8 mouse cellular contexts compared by ENCODE assay signal in the genomic region with DNA sequence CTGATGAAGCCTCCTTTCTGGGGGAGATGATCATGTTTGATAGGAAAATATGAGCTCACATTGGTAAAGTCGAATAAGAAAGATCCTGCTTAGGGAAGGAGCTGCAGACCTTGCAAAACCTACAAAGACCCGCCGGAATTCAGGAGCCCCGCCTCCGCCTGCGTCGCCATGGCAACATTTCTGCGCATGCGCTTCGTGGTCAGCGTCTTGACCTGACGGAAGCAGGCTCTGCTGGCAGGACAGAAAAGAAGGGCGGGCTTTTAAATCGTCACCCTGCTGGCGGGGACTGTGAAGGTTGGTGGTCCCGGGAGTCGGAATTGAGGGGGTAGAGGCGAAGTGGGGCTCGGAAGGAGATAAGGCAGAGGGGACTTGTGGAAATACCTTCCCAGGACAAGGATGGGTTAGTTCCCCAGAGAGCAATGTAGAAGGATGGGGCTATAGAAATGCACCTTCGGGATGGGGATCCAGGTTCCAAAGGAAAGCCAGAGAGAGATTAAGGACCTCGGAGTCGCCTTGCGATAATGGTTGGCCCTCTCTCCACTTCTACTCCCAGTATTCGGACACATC. TPM values are rescaled to one million over a fixed set of nuclear protein-coding genes. Genes with fewer than 3 reads are reported as not detected.
A peak's percentile ranks its signal among the peaks of the same experiment; 100 is the strongest.
DNase-seq lines count a peak whose midpoint lies in the region; ATAC-seq and TF ChIP-seq lines count a peak whose summit lies in the region.

A gene (plus strand): TSS at position 187 of the 567 bp plus-strand sequence.

- TF ChIP-seq EP300 in MEL (IDR thresholded peaks at IDR 0.05; ENCODE audit: low read depth in 1 of 2, low read length in 2 of 2), result no peak
- TF ChIP-seq EP300 in lung, postnatal 0 days (IDR thresholded peaks at IDR 0.05), result no peak

- H3K4me1 ChIP-seq in MEL (ENCODE audit: control insufficient read depth in 1 of 2, insufficient read depth in 2 of 2, low read length in 2 of 2), result peaks cover 0 to 8% of the 10 kb centered on the region in 2 experiments; a peak in 1 of 4 replicates
- H3K4me1 ChIP-seq in cerebellum, adult 2 months (ENCODE audit: control insufficient read depth, insufficient read depth, low read length), result peaks cover 8% of the 10 kb centered on the region; the same call in 1 of the 2 replicates
- peaks cover 28% of the 10 kb centered on the region for H3K4me1 ChIP-seq in hindbrain, embryonic 10.5 days (replicated peaks)
- peaks cover 6% of the 10 kb centered on the region; the same call in 1 of the 2 replicates for H3K4me1 ChIP-seq in lung, postnatal 0 days (ENCODE audit: insufficient read depth, low read depth, low read length)

- no peaks in the 10 kb centered on the region for H3K9me3 ChIP-seq in MEL (replicated peaks; ENCODE audit: insufficient read depth, low read length)
- 0 out of 2 replicates have a peak, but pooled peaks cover 4% of the 10 kb centered on the region for H3K9me3 ChIP-seq in hindbrain, embryonic 10.5 days
- no peaks in the 10 kb centered on the region for H3K9me3 ChIP-seq in lung, postnatal 0 days (ENCODE audit: low read length)

- TF ChIP-seq RAD21 in MEL (IDR thresholded peaks at IDR 0.05; ENCODE audit: low read depth, low read length), result no peak

- H3K4me2 ChIP-seq in lung, postnatal 0 days (replicated peaks; ENCODE audit: low read depth, low read length), result peak within 1 kb of the TSS; percentile 89

- H3K9ac ChIP-seq in MEL (ENCODE audit: control insufficient read depth, low read depth, low read length, poor library complexity, severe bottlenecking), result peak within 1 kb of the TSS; percentile 69
- 0 out of 2 replicates have a peak within 1 kb of the TSS, but pooled peaks have one; percentile 26 for H3K9ac ChIP-seq in lung, postnatal 0 days (replicated peaks; ENCODE audit: low read depth)

- peak; percentile 95 for DNase-seq in MEL (ENCODE audit: low read depth, low spot score)
- peak; percentile 93 to 96 for DNase-seq in cerebellum, adult 2 months
- DNase-seq in forelimb bud, embryonic 11.5 days (ENCODE audit: low read depth, low spot score), result peak; percentile 96
- peak; percentile 97 for DNase-seq in hindbrain, embryonic 10.5 days (ENCODE audit: low spot score)
- DNase-seq in layer of hippocampus, adult 9-11 months, result peak; percentile 93
- DNase-seq in lung, postnatal 0 days (ENCODE audit: low spot score), result peak; percentile 92
- DNase-seq in ovary, postnatal 14 days (ENCODE audit: low spot score), result peak; percentile 96
- DNase-seq in thymus, postnatal 14 days, result peak; percentile 98

- no peak for TF ChIP-seq CTCF in MEL (IDR thresholded peaks at IDR 0.05 in 2 of 3, conservative IDR thresholded peaks at IDR 0.05 in 1 of 3; ENCODE audit: control insufficient read depth in 1 of 3, insufficient read depth in 1 of 3, low read depth in 2 of 3, low read length in 3 of 3, poor library complexity in 1 of 3, severe bottlenecking in 1 of 3)
- TF ChIP-seq CTCF in cerebellum, adult 2 months (IDR thresholded peaks at IDR 0.05; ENCODE audit: borderline replicate concordance, insufficient read depth, low read depth, low read length), result no peak
- peak; percentile 18 for TF ChIP-seq CTCF in lung, postnatal 0 days (IDR thresholded peaks at IDR 0.05)

- H3K79me2 ChIP-seq in MEL (ENCODE audit: control insufficient read depth, insufficient read depth, low read length, poor library complexity), result no peaks in the 10 kb centered on the region; the same call in 1 of the 2 replicates

- TF ChIP-seq POLR2A in MEL (IDR thresholded peaks at IDR 0.05; ENCODE audit: control insufficient read depth in 1 of 2, insufficient read depth in 1 of 2, low read depth in 1 of 2, low read length in 2 of 2, poor library complexity in 1 of 2), result peak in 1 of 2 experiments; percentile 73; a peak in 2 of 4 replicates
- TF ChIP-seq POLR2A in cerebellum, adult 2 months (IDR thresholded peaks at IDR 0.05; ENCODE audit: borderline replicate concordance, insufficient read depth, low read length), result peak; percentile 76; the same call in 1 of the 2 replicates

- H3K36me3 ChIP-seq in MEL (ENCODE audit: control insufficient read depth in 1 of 2, insufficient read depth in 2 of 2, low read length in 2 of 2), result peaks cover 0 to 2% of the 10 kb centered on the region in 2 experiments; a peak in 1 of 4 replicates
- peaks cover 8% of the 10 kb centered on the region; the same call in 1 of the 2 replicates for H3K36me3 ChIP-seq in hindbrain, embryonic 10.5 days
- no peaks in the 10 kb centered on the region for H3K36me3 ChIP-seq in lung, postnatal 0 days (ENCODE audit: insufficient read depth, low read length)

- WGBS in cerebellum, adult 2 months, result 0% methylated on average over 24 of the region's 24 CpGs
- WGBS in hindbrain, embryonic 10.5 days, result under 1% methylated on average over 24 of the region's 24 CpGs
- WGBS in lung, postnatal 0 days, result 2% methylated on average over 24 of the region's 24 CpGs

- no peaks in the 10 kb centered on the region for H3K27me3 ChIP-seq in MEL (ENCODE audit: control insufficient read depth in 1 of 2, insufficient read depth in 2 of 2, low read length in 2 of 2)
- H3K27me3 ChIP-seq in cerebellum, adult 2 months (ENCODE audit: control insufficient read depth, insufficient read depth, low read length), result no peaks in the 10 kb centered on the region
- H3K27me3 ChIP-seq in hindbrain, embryonic 10.5 days (ENCODE audit: insufficient read depth, poor library complexity, severe bottlenecking), result no peaks in the 10 kb centered on the region
- H3K27me3 ChIP-seq in lung, postnatal 0 days (replicated peaks; ENCODE audit: insufficient read depth, low read length), result no peaks in the 10 kb centered on the region

- peak within 1 kb of the TSS; percentile 75 to 89 for H3K4me3 ChIP-seq in MEL (ENCODE audit: control insufficient read depth in 1 of 2, insufficient read depth in 1 of 2, low read depth in 2 of 2, low read length in 2 of 2)
- peak within 1 kb of the TSS; percentile 81 for H3K4me3 ChIP-seq in cerebellum, adult 2 months (replicated peaks; ENCODE audit: insufficient read depth, low read depth, low read length)
- peak within 1 kb of the TSS; percentile 56 for H3K4me3 ChIP-seq in hindbrain, embryonic 10.5 days
- H3K4me3 ChIP-seq in lung, postnatal 0 days (ENCODE audit: low read depth, low read length), result peak within 1 kb of the TSS; percentile 50

- peak within 1 kb of the TSS; percentile 40 for H3K27ac ChIP-seq in MEL (ENCODE audit: control insufficient read depth, low read depth, low read length)
- peak within 1 kb of the TSS; percentile 58 for H3K27ac ChIP-seq in cerebellum, adult 2 months (ENCODE audit: insufficient read depth, low read length)
- H3K27ac ChIP-seq in hindbrain, embryonic 10.5 days, result peak within 1 kb of the TSS; percentile 86
- H3K27ac ChIP-seq in lung, postnatal 0 days (ENCODE audit: low read length), result no peak within 1 kb of the TSS

- peak; percentile 84 for ATAC-seq in lung, postnatal 0 days

TF ChIP-seq in MEL, 35 proteins besides CTCF, POLR2A, EP300 and RAD21:
- no peak for TF ChIP-seq POLR2AphosphoS5 (IDR thresholded peaks at IDR 0.05; ENCODE audit: borderline replicate concordance, low read depth, low read length)
- TF ChIP-seq ELF1 (IDR thresholded peaks at IDR 0.05; ENCODE audit: low read depth, low read length), result peak; percentile 82
- TF ChIP-seq CHD1 (IDR thresholded peaks at IDR 0.05; ENCODE audit: low read depth, low read length), result no peak
- TF ChIP-seq NRF1 (IDR thresholded peaks at IDR 0.05; ENCODE audit: insufficient read depth, low read depth, low read length, poor library complexity, severe bottlenecking), result peak; percentile 93
- TF ChIP-seq MXI1 (IDR thresholded peaks at IDR 0.05; ENCODE audit: low read depth, low read length), result peak; percentile 18; the same call in 1 of the 2 replicates
- peak; percentile 64; the same call in 1 of the 2 replicates for TF ChIP-seq HCFC1 (IDR thresholded peaks at IDR 0.05; ENCODE audit: low read depth, low read length)
- peak; percentile 30; the same call in 1 of the 2 replicates for TF ChIP-seq SIN3A (IDR thresholded peaks at IDR 0.05; ENCODE audit: low read length)
- no peak for TF ChIP-seq MAFK (IDR thresholded peaks at IDR 0.05; ENCODE audit: borderline replicate concordance, low read depth, low read length)
- peak; percentile 56; the same call in 1 of the 2 replicates for TF ChIP-seq TBP (IDR thresholded peaks at IDR 0.05; ENCODE audit: low read depth, low read length)
- TF ChIP-seq NELFE (IDR thresholded peaks at IDR 0.05; ENCODE audit: low read depth, low read length), result peak; percentile 42

RNA-seq across cellular contexts. Expression of the gene that starts here (rescaled TPM):
- 3.7 and 5.8 TPM in 2 replicates for total RNA-seq in MEL (2012; rRNA removed)
- polyA plus RNA-seq in MEL (2012; ENCODE audit: insufficient read depth in 1 of 2, insufficient read length in 2 of 2, low read depth in 1 of 2, low replicate concordance in 2 of 2, missing spikeins in 1 of 2), result 1 to 10 TPM in 1 of 2 experiments, not detected in 1; 4.8 TPM
- 4.7 and 6.8 TPM in 2 replicates for polyA plus RNA-seq in cerebellum, adult 2 months (2012; rRNA removed)
- polyA plus RNA-seq in hindbrain, embryonic 10.5 days (2016; fragmentation: Nextera tagmentation; extraction: Ambion mirVana), result 5.3 and 6.5 TPM in 2 replicates
- polyA plus RNA-seq in lung, postnatal 0 days (2015; fragmentation: Nextera tagmentation; extraction: Ambion mirVana), result 2.0 and 2.4 TPM in 2 replicates
